Mouse (Mus musculus) left cerebral cortex, adult 2 months (tissue): ENCODE measurements at regions not wholly inside any gene's neighbourhood (a gene's known extent, or its start where the extent isn't known, plus 50 kb on each side); places are given as distances from the start of the nearest gene placed in this dataset.

Source experiments
- DNase-seq, 2 experiments: peaks; one replicate each; pipeline ENCODE4 v3.0.0; 2021 to 2022; ENCODE audit warnings: low spot score in 2 of 2, mixed read lengths in 1 of 2; ENCODE audit errors: extremely low spot score in 1 of 2
- H3K27ac ChIP-seq: fragments of 200-600 bp; 2 replicates; pipeline ENCODE4 v1.8.1; 2022
- H3K4me3 ChIP-seq: fragments of 200-600 bp; 2 replicates; pipeline ENCODE4 v1.8.1; 2022
- CTCF ChIP-seq: fragments of 200-600 bp; IDR thresholded peaks from 2 replicates; pipeline ENCODE4 v1.8.1; 2022; ENCODE audit warnings: antibody characterized with exemption, mild to moderate bottlenecking, moderate library complexity
- intact Hi-C: fragments of 180-260 bp; cut with DNase I; formaldehyde crosslinking; loops from one replicate; pipeline ENCODE4 v1.15.1; 2025

DNA sequence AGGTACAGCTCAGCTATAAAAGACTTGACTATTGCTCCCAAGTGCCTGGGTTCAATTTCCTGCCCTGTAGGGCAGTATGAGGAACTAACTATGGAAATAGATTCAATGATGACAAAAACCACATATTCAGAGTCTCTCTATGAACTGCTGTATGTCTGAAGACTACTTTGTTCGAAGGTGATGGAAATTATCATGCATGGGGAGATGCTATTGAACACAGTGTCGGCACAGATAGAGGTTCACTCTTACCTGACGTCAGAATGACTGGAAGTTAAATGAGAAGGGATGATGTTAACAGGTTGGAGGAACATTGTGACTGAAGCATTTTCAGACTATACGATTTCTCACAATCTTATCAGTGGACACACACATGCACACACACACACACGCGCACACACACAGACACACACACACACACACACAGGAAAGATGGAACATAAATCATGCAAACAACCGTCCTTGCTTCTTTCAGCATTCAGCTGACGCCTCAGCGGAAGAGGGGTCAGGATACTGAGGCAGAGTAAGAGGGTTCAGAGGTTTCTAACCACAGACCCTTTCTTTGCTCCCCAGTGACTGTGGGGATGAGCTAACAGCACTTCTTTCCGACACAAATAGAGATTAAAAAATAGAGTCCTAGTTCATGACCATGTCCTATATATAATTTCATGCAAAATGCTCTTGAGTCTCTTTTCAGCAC is 974.3 kb upstream of the Sel1l start:
- no peak for TF ChIP-seq CTCF

DNA sequence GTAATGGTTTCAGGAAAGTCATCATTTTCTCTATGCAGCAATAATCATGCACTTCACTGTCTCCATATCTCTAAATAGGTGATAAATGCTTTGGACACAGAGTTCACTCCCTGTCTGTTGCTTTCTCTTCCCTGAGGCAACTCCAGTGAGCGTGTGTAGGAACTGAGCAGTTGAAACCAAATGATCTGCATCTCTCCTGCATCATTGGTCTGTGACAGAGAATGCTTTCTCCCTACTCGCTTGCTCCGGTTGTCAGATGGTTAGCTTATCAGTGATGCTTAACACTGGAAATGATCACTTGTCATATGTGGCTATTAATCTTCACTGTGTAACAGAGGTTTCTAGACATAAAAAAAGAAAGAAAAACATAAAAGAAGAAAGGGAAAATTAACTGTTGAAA is 969.7 kb upstream of the Sel1l start:
- intact Hi-C loops = no loop called here
- no peak for TF ChIP-seq CTCF
- Histone ChIP-seq H3K4me3 (no peak overlapping the region), H3K27ac (no peak overlapping the region)
- DNase-seq = no peak

More for the DNA sequence above, 974.3 kb upstream of the Sel1l start:
- DNase-seq = no peak
- intact Hi-C loops = no loop called here
- no peak overlapping the region for H3K27ac ChIP-seq
- H3K4me3 ChIP-seq = no peak overlapping the region

DNA sequence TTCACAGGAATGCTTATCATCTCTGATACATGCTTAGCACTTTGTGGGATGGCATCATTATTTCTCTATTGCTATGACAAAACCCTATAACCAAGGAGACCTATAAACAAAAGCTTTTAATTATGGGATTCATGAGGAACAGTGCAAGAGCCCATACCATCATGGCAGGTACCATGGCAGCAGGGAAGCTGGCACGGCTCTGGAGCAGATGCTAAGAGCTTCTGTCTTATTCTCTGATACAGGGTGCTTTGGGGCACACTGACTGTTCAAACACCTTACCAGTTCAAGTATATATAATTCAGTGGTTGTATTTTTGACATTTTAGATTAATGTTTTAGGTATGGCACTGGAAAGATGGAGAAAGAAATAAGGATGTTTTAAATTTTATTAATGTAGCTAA is 952.2 kb upstream of the Sel1l start:
- intact Hi-C loops = no loop called here
- no peak for DNase-seq
- Histone ChIP-seq H3K27ac (no peak overlapping the region), H3K4me3 (no peak overlapping the region)
- no peak for TF ChIP-seq CTCF

DNA sequence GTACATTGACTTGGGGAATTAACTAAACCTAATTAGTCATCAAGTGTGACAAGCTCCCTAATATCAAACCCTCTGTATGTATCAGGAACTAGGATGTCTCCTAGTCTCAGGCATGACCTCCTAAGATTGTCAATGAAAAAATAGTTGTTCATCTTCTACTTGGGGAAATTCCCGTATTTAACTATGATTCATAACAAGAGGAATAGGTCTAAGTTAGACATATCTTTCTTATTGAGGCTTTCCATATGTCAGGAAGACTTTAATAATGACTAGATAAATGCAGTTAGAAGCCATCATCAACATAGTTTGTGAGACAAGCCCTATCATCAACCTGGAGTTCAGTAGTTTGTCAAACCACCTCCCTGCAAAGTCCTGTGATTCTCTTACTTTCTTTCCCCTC is 934.4 kb upstream of the Sel1l start:
- H3K27ac ChIP-seq = no peak overlapping the region
- no peak overlapping the region for H3K4me3 ChIP-seq
- DNase-seq = no peak
- TF ChIP-seq CTCF = no peak
- intact Hi-C loops = no loop called here

DNA sequence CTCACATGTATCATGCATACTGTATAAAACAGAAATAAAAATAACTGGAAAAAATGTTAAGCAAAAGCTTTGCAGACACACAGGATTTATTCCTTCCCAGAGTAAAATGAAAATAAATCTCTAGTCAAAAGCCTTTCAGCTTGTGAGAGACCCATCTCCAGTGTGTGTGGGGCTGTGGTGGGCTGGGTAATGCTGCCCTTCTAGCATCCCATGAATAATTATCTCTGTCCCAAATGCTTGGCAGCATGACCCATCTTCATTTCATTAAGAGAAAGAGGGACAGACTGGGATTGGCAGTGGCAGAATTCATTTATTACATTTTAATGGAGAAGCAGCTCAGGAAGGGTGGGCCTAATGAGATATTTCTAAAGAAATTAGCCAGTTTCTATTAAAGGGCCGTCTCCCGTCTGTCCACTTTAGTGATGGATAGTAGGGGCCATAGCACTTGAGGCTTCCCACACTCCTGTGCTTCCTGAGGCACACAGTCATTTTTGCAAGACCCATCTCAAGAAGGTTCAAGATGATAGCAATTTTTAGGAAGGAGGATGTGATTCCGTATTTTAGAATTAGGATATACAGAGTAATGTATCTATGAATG is 930.8 kb upstream of the Sel1l start:
- TF ChIP-seq CTCF = no peak
- Histone ChIP-seq H3K4me3 (no peak overlapping the region), H3K27ac (no peak overlapping the region)
- intact Hi-C loops = no loop called here
- DNase-seq = no peak

DNA sequence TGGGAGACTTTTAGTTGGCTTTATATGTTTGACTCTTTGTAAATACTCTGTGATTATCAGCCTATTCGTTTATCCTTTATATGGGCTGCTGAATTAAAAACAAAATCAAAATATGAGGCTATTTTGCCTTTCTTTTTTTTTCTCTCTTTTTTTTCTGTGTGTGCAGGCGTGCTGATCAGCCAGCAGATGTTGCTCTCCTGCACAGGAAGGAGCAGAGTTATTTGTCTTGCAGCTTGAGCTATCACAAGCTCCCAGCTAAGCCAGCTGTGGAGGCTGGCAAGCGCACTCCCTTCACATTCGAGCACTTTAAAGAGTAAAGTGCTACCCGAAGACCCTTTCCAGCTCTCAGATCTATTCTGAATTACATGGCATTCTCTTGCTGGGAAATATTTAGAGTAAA is 926.7 kb upstream of the Sel1l start:
- intact Hi-C loops = no loop called here
- no peak for DNase-seq
- no peak; the same call in none of the 2 replicates for TF ChIP-seq CTCF
- Histone ChIP-seq H3K27ac (no peak overlapping the region), H3K4me3 (no peak overlapping the region)

- Histone ChIP-seq H3K27ac (no peak overlapping the region), H3K4me3 (no peak overlapping the region)
- no peak for TF ChIP-seq CTCF
- DNase-seq = no peak
- intact Hi-C loops = no loop called here
Measured at GRCm38 (mm10) chr12:92748576-92748975, 899.6 kb upstream of the Sel1l start.

- intact Hi-C loops = no loop called here
- H3K4me3 ChIP-seq = no peak overlapping the region
- no peak overlapping the region for H3K27ac ChIP-seq
- no peak for TF ChIP-seq CTCF
- DNase-seq = no peak
Measured at GRCm38 (mm10) chr12:92740818-92741217, 891.9 kb upstream of the Sel1l start.

GRCm38 (mm10) chr12:92739196-92739595 is 890.2 kb upstream of the Sel1l start:
- TF ChIP-seq CTCF = no peak
- DNase-seq = no peak
- Histone ChIP-seq H3K4me3 (no peak overlapping the region), H3K27ac (no peak overlapping the region)
- intact Hi-C loops = no loop called here

- no peak; the same call in 1 of the 2 replicates for TF ChIP-seq CTCF
- no peak overlapping the region; the same call in 1 of the 2 replicates for H3K4me3 ChIP-seq
- H3K27ac ChIP-seq = 0 out of 2 replicates have a peak overlapping the region, but pooled peaks have one; percentile 9
- intact Hi-C loops = no loop called here
- peak; percentile 11 to 21 for DNase-seq
Measured at GRCm38 (mm10) chr12:92737623-92738370, 888.8 kb upstream of the Sel1l start.

- intact Hi-C loops = no loop called here
- Histone ChIP-seq H3K4me3 (no peak overlapping the region), H3K27ac (no peak overlapping the region)
- no peak for DNase-seq
- TF ChIP-seq CTCF = no peak
Measured at GRCm38 (mm10) chr12:92723022-92723421, 874.1 kb upstream of the Sel1l start.

- intact Hi-C loops = no loop called here
- DNase-seq = no peak
- TF ChIP-seq CTCF = no peak
- Histone ChIP-seq H3K27ac (no peak overlapping the region), H3K4me3 (no peak overlapping the region)
Measured at GRCm38 (mm10) chr12:92713415-92713814, 864.5 kb upstream of the Sel1l start.
